Mouse (Mus musculus) G1E (cell line): ENCODE measurements around the gene Bzw2.

Experiments used
- CTCF ChIP-seq: IDR thresholded peaks from 2 replicates; pipeline ENCODE4 v1.5.1; 2012; ENCODE audit warnings: low read depth, low read length, inconsistent platforms, mixed read lengths
- GATA1 ChIP-seq: IDR thresholded peaks from 2 replicates; pipeline ENCODE4 v1.6.1; 2012; ENCODE audit warnings: borderline replicate concordance, low read length, inconsistent platforms, mixed read lengths
- GATA2 ChIP-seq: IDR thresholded peaks from 2 replicates; pipeline ENCODE4 v1.6.1; 2012; ENCODE audit warnings: low read depth, low read length, inconsistent platforms, borderline replicate concordance
- POLR2AphosphoS5 ChIP-seq: IDR thresholded peaks from 2 replicates; pipeline ENCODE4 v1.6.1; 2012; ENCODE audit warnings: low read depth, low read length, inconsistent platforms; ENCODE audit not compliant: insufficient replicate concordance
- TAL1 ChIP-seq: conservative IDR thresholded peaks from 2 replicates; pipeline ENCODE4 v1.6.1; 2012; ENCODE audit warnings: low read depth, low read length, inconsistent platforms, mixed read lengths

DNA sequence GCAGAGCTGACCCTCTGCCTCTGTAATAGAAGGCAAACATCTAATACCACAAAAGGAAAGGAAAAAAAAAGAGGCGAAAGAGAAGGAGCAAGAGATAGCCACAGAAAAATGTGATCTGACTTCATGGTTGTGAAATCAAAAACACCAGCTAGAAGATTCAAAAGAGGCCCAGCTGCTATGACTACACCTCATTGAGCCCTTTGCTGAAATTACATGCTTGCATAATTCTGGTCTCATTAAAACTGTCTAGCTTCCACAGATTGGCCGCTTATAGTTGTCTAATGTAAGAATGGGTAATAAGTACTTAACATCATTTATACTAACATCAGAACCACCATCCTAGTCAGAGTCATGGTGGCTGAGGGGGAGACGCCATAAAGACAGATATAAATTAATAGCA, 25.2 kb downstream of the Bzw2 start:
- TF ChIP-seq CTCF (no peak), POLR2AphosphoS5 (no peak), GATA1 (no peak), TAL1 (no peak), GATA2 (no peak)
